Mouse (Mus musculus) hindbrain, embryonic 11.5 days (tissue): ENCODE measurements around the gene Sh2d3c. TPM values are rescaled to one million over a fixed set of nuclear protein-coding genes. Genes with fewer than 3 reads are reported as not detected.

Experiments used
- ATAC-seq: fragments of 200-750 bp; cut with Nextera tagmentation; 2 replicates; pipeline ENCODE4 v1.8.0; 2017; ENCODE audit warnings: mild to moderate bottlenecking, moderate TSS enrichment, moderate library complexity; ENCODE audit not compliant: low FRiP score
- DNase-seq: peaks from one replicate; pipeline ENCODE4 v3.0.0-alpha.2; 2015; ENCODE audit warnings: low spot score
- H3K27ac ChIP-seq: fragments of 300-500 bp; sonication (generic); 2 replicates; pipeline ENCODE4 v1.5.1; 2014; ENCODE audit warnings: mild to moderate bottlenecking, low read depth, low read length
- H3K27me3 ChIP-seq: fragments of 300-500 bp; sonication (generic); 2 replicates; pipeline ENCODE4 v1.6.1; 2014; ENCODE audit warnings: mild to moderate bottlenecking, low read length, moderate library complexity, mixed read lengths; ENCODE audit not compliant: control insufficient read depth, insufficient read depth
- H3K36me3 ChIP-seq: fragments of 300-500 bp; sonication (generic); 2 replicates; pipeline ENCODE4 v1.6.1; 2014; ENCODE audit warnings: mild to moderate bottlenecking, low read length, moderate library complexity, mixed read lengths; ENCODE audit not compliant: control insufficient read depth, insufficient read depth
- H3K4me1 ChIP-seq: fragments of 300-500 bp; sonication (generic); replicated peaks from 2 replicates; pipeline ENCODE4 v1.6.1; 2014; ENCODE audit warnings: low read length, mixed read lengths; ENCODE audit not compliant: control insufficient read depth, insufficient read depth
- H3K4me2 ChIP-seq: fragments of 300-500 bp; sonication (generic); replicated peaks from 2 replicates; pipeline ENCODE4 v1.6.1; 2014; ENCODE audit warnings: mild to moderate bottlenecking, low read depth, low read length
- H3K4me3 ChIP-seq: fragments of 300-500 bp; sonication (generic); 2 replicates; pipeline ENCODE4 v1.5.1; 2014; ENCODE audit warnings: low read depth, low read length
- H3K9ac ChIP-seq: fragments of 300-500 bp; sonication (generic); 2 replicates; pipeline ENCODE4 v1.6.1; 2014; ENCODE audit warnings: low read depth, low read length
- H3K9me3 ChIP-seq: fragments of 300-500 bp; sonication (generic); 2 replicates; pipeline ENCODE4 v1.6.1; 2016; ENCODE audit warnings: low read length; ENCODE audit not compliant: control insufficient read depth
- WGBS: fragments of 180-500 bp; shearing (Covaris S2); extraction: QIAGEN DNeasy Blood & Tissue Kit; methylation state at CpG from one replicate; pipeline ENCODE4 v1.1.7; 2014; 5-methylcytosine and 5-hydroxymethylcytosine counted together
- polyA plus RNA-seq: library from polyadenylated mRNA; unstranded; fragments of >200 nt; fragmentation: Nextera tagmentation; extraction: Ambion mirVana; gene quantifications from 2 replicates; pipeline ENCODE4 v1.2.1, GENCODE M21; 2014

Sh2d3c gene
- polyA plus RNA-seq, 1 experiment from 2014 or later = 25.9 TPM

DNA sequence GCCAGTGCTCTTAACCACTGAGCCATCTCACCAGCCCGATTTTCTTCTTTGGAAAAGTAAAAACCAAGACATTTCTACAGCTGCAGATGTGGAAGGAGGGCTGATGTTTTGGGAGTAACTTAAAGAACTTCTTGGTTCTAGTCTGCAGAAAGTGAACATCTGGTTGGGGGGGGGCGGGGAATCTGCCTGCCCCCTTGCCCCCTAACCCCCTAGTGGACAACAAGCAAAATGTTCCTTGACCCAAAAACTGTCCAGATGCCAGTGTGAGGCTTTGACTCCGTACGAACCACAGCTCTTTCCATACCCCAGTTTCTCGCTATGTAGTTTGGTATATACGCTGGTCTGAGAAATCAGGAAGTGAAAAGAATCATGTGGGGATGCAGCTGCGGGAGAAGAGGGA lies 29.3 kb downstream of the Sh2d3c start:
- ATAC-seq = no peak

DNA sequence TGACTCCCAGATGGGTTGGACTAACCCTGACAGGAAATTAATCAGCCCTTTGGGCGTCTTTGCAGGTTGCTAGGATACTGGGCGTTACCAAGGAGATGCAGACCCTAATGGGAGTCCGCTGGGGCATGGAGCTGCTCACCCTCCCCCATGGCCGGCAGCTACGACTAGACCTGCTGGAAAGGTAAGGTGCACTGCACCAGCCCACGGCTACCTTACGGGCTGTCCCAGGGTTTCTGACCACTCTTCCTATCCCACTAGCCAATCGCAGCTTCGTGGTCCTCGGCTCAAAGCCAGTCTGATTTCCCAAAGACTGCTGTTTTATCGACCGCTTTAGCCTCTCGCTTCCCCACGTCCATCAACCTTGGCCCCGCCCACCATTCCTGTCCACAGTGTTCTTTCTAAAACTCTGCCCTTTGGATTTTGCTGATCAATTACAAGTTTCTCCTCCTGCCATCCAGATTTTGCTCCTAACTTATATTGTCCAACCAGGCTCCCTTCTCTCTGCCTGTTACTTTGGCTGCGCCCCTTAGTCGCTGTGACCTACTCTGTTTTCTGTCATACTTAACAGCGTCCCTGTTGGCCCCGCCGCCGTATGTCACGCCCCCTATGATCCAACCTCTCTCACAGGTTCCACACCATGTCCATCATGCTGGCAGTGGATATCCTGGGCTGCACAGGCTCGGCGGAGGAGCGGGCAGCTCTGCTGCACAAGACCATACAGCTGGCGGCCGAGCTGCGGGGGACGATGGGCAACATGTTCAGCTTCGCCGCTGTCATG lies 30.2 kb downstream of the Sh2d3c start:
- Histone ChIP-seq H3K9ac (peak overlapping the region; percentile 0; the same call in 1 of the 2 replicates), H3K27me3 (no peaks in the 10 kb centered on the region), H3K9me3 (no peaks in the 10 kb centered on the region), H3K4me1 (peaks cover 5% of the 10 kb centered on the region), H3K36me3 (0 out of 2 replicates have a peak, but pooled peaks cover 3% of the 10 kb centered on the region), H3K27ac (peak overlapping the region; percentile 61), H3K4me3 (peak overlapping the region; percentile 29), H3K4me2 (peak overlapping the region; percentile 45)
- DNase-seq (peak; percentile 89), ATAC-seq (peak; percentile 86)
- WGBS = 4% methylated on average over 31 of the region's 31 CpGs

More for the DNA sequence above, 29.3 kb downstream of the Sh2d3c start:
- no peak overlapping the region for H3K9ac ChIP-seq
- WGBS = 74% methylated on average over 7 of the region's 7 CpGs
- H3K36me3 ChIP-seq = 0 out of 2 replicates have a peak, but pooled peaks cover 3% of the 10 kb centered on the region
- no peaks in the 10 kb centered on the region for H3K9me3 ChIP-seq
- H3K4me1 ChIP-seq = peaks cover 5% of the 10 kb centered on the region
- H3K27me3 ChIP-seq = no peaks in the 10 kb centered on the region
- no peak overlapping the region for H3K4me3 ChIP-seq
- no peak for DNase-seq
- H3K27ac ChIP-seq = peak overlapping the region; percentile 61; the same call in 1 of the 2 replicates
- no peak overlapping the region for H3K4me2 ChIP-seq

DNA sequence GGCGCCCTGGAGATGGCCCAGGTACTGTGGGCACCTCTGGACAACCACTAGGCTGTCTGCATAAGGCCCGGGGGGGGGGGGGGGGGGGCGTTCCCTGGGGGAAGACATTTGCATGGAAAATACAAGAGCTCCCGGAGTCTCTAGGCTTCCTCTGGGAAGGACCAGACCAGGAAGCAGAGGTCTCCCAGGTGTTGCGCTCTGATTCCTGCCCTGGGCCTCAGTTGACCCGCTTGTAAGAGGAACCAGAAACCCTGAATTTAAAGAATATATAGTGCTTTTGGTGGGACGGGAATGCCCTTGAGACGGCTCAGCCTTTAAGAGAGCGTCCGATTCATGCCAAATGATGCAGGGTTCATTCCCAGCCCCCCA lies 30.8 kb downstream of the Sh2d3c start:
- no peak for ATAC-seq
- H3K9me3 ChIP-seq = no peaks in the 10 kb centered on the region
- 0 out of 2 replicates have a peak, but pooled peaks cover 3% of the 10 kb centered on the region for H3K36me3 ChIP-seq

DNA sequence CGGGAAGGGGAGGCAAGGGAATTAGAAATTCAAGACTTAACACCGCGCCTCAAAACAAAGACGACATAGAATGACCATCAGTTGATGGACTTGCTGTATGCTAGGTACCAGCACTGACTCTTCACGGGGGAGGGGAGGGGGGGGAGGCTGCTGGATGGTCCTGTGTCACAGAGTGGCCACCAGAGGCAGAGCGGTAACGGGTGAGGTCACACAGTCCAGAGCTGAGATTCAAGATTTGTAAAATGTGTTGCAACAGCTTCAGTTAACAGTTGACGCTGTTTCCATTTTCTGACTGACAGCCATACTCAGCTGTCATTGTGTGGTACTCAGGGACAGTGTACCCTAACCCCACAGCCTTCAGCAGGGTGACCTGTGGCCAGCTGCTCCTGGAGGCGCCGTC lies 31.3 kb downstream of the Sh2d3c start:
- H3K9ac ChIP-seq = 0 out of 2 replicates have a peak overlapping the region, but pooled peaks have one; percentile 4
- peaks cover 5% of the 10 kb centered on the region for H3K4me1 ChIP-seq
- ATAC-seq (peak; percentile 10; the same call in 1 of the 2 replicates), DNase-seq (peak; percentile 44)
- peak overlapping the region; percentile 29 for H3K4me3 ChIP-seq
- no peaks in the 10 kb centered on the region for H3K27me3 ChIP-seq
- H3K4me2 ChIP-seq = peak overlapping the region; percentile 45
- WGBS = 65% methylated on average over 10 of the region's 10 CpGs
- peak overlapping the region; percentile 61 for H3K27ac ChIP-seq
- H3K36me3 ChIP-seq = no peaks in the 10 kb centered on the region
- H3K9me3 ChIP-seq = no peaks in the 10 kb centered on the region

More for the DNA sequence above, 30.8 kb downstream of the Sh2d3c start:
- 29% methylated on average over 8 of the region's 10 CpGs for whole genome bisulfite sequencing
- H3K27me3 ChIP-seq = no peaks in the 10 kb centered on the region
- no peak for DNase-seq
- peak overlapping the region; percentile 45 for H3K4me2 ChIP-seq
- H3K4me1 ChIP-seq = peaks cover 5% of the 10 kb centered on the region
- peak overlapping the region; percentile 61 for H3K27ac ChIP-seq
- H3K4me3 ChIP-seq = peak overlapping the region; percentile 29
- H3K9ac ChIP-seq = peak overlapping the region; percentile 0; the same call in 1 of the 2 replicates

DNA sequence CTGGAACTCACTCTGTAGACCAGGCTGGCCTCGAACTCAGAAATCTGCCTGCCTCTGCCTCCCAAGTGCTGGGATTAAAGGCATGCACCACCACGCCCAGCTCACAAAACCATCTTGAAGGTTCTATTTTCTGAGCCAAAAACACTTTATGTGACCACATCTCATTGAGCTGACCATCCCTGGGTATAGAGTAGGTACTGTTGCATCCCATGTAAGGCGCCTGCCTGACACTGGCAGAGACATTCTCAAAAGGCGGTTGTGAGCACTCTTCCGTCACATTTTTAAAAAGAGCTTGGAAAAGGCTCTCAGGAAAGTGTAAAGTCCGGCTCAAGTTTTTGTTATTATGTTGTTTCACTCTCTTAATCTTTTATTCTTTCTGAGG lies 35.8 kb downstream of the Sh2d3c start:
- no peaks in the 10 kb centered on the region for H3K9me3 ChIP-seq
- ATAC-seq (peak; percentile 20; the same call in 1 of the 2 replicates), DNase-seq (no peak)
- H3K4me2 ChIP-seq = no peak overlapping the region
- no peak overlapping the region for H3K9ac ChIP-seq
- H3K27ac ChIP-seq = no peak overlapping the region
- H3K36me3 ChIP-seq = no peaks in the 10 kb centered on the region; the same call in 1 of the 2 replicates
- H3K27me3 ChIP-seq = no peaks in the 10 kb centered on the region
- peaks cover 3% of the 10 kb centered on the region; the same call in 1 of the 2 replicates for H3K4me1 ChIP-seq
- 37% methylated on average over 6 of the region's 6 CpGs for WGBS
- H3K4me3 ChIP-seq = no peak overlapping the region

DNA sequence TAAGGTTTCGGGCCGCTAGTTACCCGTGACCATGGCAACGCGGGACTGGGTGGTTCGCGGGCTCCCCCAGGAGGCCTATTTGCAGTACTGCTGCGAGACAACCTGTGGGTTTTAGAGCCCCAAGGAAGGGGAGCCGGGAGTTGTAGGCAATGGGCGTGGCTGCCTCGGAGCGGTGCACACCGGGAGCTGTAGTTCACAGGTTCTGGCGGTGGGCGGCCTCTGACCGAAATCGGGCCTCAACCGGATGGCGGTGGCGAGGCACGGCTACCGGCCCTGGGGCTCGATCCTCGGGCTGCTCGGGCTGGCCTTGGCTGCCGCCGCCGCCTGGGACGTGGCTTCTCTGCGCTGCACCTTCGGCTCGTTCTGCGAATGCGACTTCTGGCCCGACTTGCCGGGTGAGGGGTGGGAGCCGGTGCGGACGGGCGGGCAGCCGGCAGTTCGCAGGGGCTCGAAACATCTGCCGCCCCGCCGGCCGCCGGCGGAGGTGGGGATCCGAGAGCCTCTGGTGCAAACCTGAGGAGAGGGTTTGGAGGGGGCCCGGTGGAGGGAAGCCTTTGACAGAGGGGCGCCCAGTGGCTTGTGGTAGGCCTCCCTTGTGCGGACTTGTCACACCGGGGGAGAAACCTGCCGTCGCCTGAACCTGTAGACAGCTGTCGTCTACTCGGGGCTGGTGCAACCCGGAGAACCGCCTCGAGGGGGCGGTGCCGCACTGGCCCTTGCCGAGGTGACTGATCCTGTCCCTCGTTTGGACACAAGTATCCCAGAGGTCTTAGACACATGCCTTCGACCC lies 36.4 kb downstream of the Sh2d3c start, which contains the start of gene Tor2a:
Tor2a (plus strand) TSS at position 179 of the 790 bp plus-strand sequence.
- Histone ChIP-seq H3K27ac (peak within 1 kb of the TSS; percentile 78), H3K9me3 (no peaks in the 10 kb centered on the region), H3K9ac (peak within 1 kb of the TSS; percentile 83), H3K4me1 (peaks cover 3% of the 10 kb centered on the region; the same call in 1 of the 2 replicates), H3K4me2 (peak within 1 kb of the TSS; percentile 64), H3K4me3 (peak within 1 kb of the TSS; percentile 69), H3K27me3 (no peaks in the 10 kb centered on the region), H3K36me3 (no peaks in the 10 kb centered on the region; the same call in 1 of the 2 replicates)
- peak; percentile 98 for DNase-seq
- peak; percentile 92 for ATAC-seq
- WGBS = under 1% methylated on average over 66 of the region's 66 CpGs

DNA sequence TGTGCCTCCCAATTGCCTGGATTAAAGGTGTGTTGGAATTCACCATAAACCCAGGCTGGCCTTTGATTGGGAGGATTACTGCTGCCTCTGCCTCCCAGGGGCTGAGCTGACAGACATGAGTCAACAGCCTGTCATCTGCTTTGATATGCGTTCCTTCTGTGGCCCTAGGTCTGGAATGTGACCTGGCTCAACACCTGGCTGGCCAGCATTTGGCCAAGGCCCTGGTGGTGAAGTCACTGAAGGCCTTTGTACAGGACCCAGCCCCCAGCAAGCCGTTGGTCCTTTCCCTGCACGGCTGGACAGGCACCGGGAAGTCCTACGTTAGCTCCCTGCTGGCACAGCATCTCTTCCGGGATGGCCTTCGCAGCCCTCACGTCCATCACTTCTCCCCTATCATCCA lies 37.6 kb downstream of the Sh2d3c start:
- Histone ChIP-seq H3K9ac (peak overlapping the region; percentile 23; the same call in 1 of the 2 replicates), H3K4me1 (no peaks in the 10 kb centered on the region), H3K27me3 (no peaks in the 10 kb centered on the region), H3K4me2 (no peak overlapping the region), H3K36me3 (no peaks in the 10 kb centered on the region; the same call in 1 of the 2 replicates), H3K4me3 (no peak overlapping the region), H3K27ac (no peak overlapping the region), H3K9me3 (no peaks in the 10 kb centered on the region)
- no peak for ATAC-seq
- 69% methylated on average over 8 of the region's 8 CpGs for WGBS
- DNase-seq = no peak

DNA sequence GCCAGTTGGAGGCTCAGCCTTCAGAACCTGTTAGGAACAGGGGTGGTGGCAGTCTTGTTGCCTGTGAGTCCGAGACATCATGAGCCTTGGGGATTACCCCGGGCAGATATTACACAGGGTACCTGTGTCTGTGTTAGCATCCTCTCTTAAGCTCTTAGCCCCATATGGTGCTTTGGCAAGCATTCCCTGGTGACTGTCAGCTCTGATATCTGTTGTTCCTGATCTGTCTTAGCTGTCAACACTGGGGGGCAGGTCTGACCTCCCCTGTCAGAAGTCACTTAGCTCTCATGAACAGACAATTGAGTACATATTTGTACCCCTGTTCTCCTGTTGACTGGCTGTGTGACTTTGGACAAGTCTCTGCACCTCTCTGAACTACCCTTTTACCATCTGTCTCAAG lies 38.1 kb downstream of the Sh2d3c start:
- ATAC-seq = no peak
- Histone ChIP-seq H3K9me3 (no peaks in the 10 kb centered on the region), H3K36me3 (no peaks in the 10 kb centered on the region; the same call in 1 of the 2 replicates), H3K4me2 (no peak overlapping the region), H3K27ac (no peak overlapping the region), H3K4me1 (no peaks in the 10 kb centered on the region), H3K9ac (peak overlapping the region; percentile 23; the same call in 1 of the 2 replicates), H3K4me3 (no peak overlapping the region), H3K27me3 (no peaks in the 10 kb centered on the region)
- 82% methylated on average over 2 of the region's 2 CpGs for WGBS
- no peak for DNase-seq
